Mouse (Mus musculus) kidney, embryonic 14.5 days (tissue): ENCODE data around the gene Snrnp70. TPM values are rescaled to one million over a fixed set of nuclear protein-coding genes. Genes with fewer than 3 reads are reported as not detected.

Source experiments
- ATAC-seq: fragments of 200-750 bp; cut with Nextera tagmentation; 2 replicates; pipeline ENCODE4 v1.8.0; 2017; ENCODE audit warnings: moderate number of reproducible peaks, mild to moderate bottlenecking, moderate TSS enrichment, moderate library complexity; ENCODE audit not compliant: low FRiP score, low TSS enrichment
- H3K27ac ChIP-seq: fragments of 300-500 bp; sonication (generic); 2 replicates; pipeline ENCODE4 v1.5.1; 2014; ENCODE audit warnings: low read depth, mild to moderate bottlenecking, low read length, moderate library complexity, mixed read lengths
- H3K27me3 ChIP-seq: fragments of 300-500 bp; sonication (generic); 2 replicates; pipeline ENCODE4 v1.6.1; 2014; ENCODE audit warnings: mild to moderate bottlenecking, low read length; ENCODE audit not compliant: control insufficient read depth, insufficient read depth
- H3K36me3 ChIP-seq: fragments of 300-500 bp; sonication (generic); 2 replicates; pipeline ENCODE4 v1.6.1; 2014; ENCODE audit warnings: low read length, mixed read lengths; ENCODE audit not compliant: control insufficient read depth, insufficient read depth
- H3K4me1 ChIP-seq: fragments of 300-500 bp; sonication (generic); 2 replicates; pipeline ENCODE4 v1.6.1; 2014; ENCODE audit warnings: low read length, mixed read lengths; ENCODE audit not compliant: control insufficient read depth, insufficient read depth
- H3K4me2 ChIP-seq: fragments of 300-500 bp; sonication (generic); replicated peaks from 2 replicates; pipeline ENCODE4 v1.6.1; 2014; ENCODE audit warnings: low read depth, mild to moderate bottlenecking, low read length
- H3K4me3 ChIP-seq: fragments of 300-500 bp; sonication (generic); 2 replicates; pipeline ENCODE4 v1.5.1; 2014; ENCODE audit warnings: mild to moderate bottlenecking, low read length
- H3K9ac ChIP-seq: fragments of 300-500 bp; sonication (generic); 2 replicates; pipeline ENCODE4 v1.6.1; 2014; ENCODE audit warnings: low read depth, mild to moderate bottlenecking, low read length, moderate library complexity
- H3K9me3 ChIP-seq: fragments of 300-500 bp; sonication (generic); 2 replicates; pipeline ENCODE4 v1.6.1; 2016; ENCODE audit warnings: low read length; ENCODE audit not compliant: control insufficient read depth
- WGBS: fragments of 180-500 bp; shearing (Covaris S2); extraction: QIAGEN DNeasy Blood & Tissue Kit; methylation state at CpG from one replicate; pipeline ENCODE4 v1.1.7; 2014; 5-methylcytosine and 5-hydroxymethylcytosine counted together
- polyA plus RNA-seq: library from polyadenylated mRNA; unstranded; fragments of >200 nt; fragmentation: Nextera tagmentation; extraction: Ambion mirVana; gene quantifications from 2 replicates; pipeline ENCODE4 v1.2.1, GENCODE M21; 2014

Gene Snrnp70
- polyA plus RNA-seq, 1 experiment from 2014 or later: 100 TPM

- H3K36me3 ChIP-seq: no peaks in the 10 kb centered on the region
- H3K9me3 ChIP-seq: no peaks in the 10 kb centered on the region
- ATAC-seq: no peak
- H3K9ac ChIP-seq: no peak overlapping the region
- H3K4me1 ChIP-seq: peaks cover 55% of the 10 kb centered on the region
- no peak overlapping the region for H3K27ac ChIP-seq
- WGBS: 17% methylated on average over 4 of the region's 4 CpGs
- H3K27me3 ChIP-seq: peaks cover 4% of the 10 kb centered on the region
- no peak overlapping the region for H3K4me3 ChIP-seq
- peak overlapping the region; percentile 93; the same call in 1 of the 2 replicates for H3K4me2 ChIP-seq
Observed at GRCm38 (mm10) chr7:45337469-45337868, 58.1 kb downstream of the Snrnp70 start.

GRCm38 (mm10) chr7:45336319-45336718 lies 59.2 kb downstream of the Snrnp70 start:
- H3K9me3 ChIP-seq: no peaks in the 10 kb centered on the region
- no peak overlapping the region for H3K4me2 ChIP-seq
- peaks cover 57% of the 10 kb centered on the region for H3K4me1 ChIP-seq

DNA sequence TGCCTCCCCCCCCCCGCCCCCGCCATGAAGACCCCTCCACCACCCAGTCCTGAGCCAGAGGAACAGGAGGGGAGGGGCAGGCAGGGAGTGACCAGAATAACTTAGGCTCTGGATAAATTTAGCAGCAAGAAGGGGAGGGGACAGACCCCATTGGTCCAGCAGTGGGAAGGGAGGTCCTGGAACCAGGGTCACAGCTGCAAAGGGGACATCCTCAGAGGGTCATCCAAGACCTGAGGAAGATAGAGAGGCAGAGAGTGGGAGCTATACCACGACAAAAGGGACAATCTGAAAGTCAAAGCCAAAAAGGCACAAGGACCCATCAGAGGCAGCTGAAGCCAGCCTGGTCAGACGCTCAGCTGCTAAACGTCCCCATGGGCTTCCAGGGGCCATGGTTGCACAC lies 60.5 kb downstream of the Snrnp70 start, which contains the start of gene Hrc:
Gene Hrc, plus strand, starts transcription at position 235 of the 400 bp plus-strand sequence.
- WGBS: 26% methylated on average over 5 of the region's 5 CpGs
- ATAC-seq: no peak
- Histone ChIP-seq H3K27ac (peak within 1 kb of the TSS; percentile 88; the same call in 1 of the 2 replicates), H3K36me3 (no peaks in the 10 kb centered on the region), H3K4me3 (peak within 1 kb of the TSS; percentile 71; the same call in 1 of the 2 replicates), H3K27me3 (peaks cover 4% of the 10 kb centered on the region; the same call in 1 of the 2 replicates), H3K4me1 (peaks cover 46% of the 10 kb centered on the region), H3K9ac (no peak within 1 kb of the TSS), H3K9me3 (no peaks in the 10 kb centered on the region), H3K4me2 (peak within 1 kb of the TSS; percentile 92)

More at GRCm38 (mm10) chr7:45336319-45336718, 59.2 kb downstream of the Snrnp70 start:
- no peaks in the 10 kb centered on the region for H3K36me3 ChIP-seq
- 93% methylated on average over 4 of the region's 4 CpGs for WGBS
- no peak overlapping the region for H3K27ac ChIP-seq
- peaks cover 4% of the 10 kb centered on the region; the same call in 1 of the 2 replicates for H3K27me3 ChIP-seq
- H3K9ac ChIP-seq: no peak overlapping the region
- no peak for ATAC-seq
- H3K4me3 ChIP-seq: no peak overlapping the region

DNA sequence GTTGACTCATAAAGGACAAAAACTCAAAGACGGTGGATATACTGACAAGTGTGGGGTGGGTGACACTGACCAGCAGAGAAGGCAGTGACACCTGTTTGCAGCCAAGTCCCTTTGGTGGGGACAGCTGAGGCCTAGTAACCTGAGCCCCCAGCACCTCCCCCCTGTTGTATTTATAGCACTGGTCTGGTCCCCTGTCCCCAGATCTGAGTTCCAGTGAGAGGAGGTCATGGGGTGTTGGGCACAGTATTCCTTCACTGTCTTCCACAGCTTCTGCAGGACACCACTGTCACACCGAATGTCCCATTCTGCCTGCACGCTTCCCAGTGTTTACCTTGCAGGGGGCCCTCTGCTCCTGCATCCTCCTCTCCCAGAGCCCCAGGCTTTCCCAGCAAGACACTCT lies 60.9 kb downstream of the Snrnp70 start:
- Histone ChIP-seq H3K27ac (no peak overlapping the region), H3K9me3 (no peaks in the 10 kb centered on the region), H3K36me3 (no peaks in the 10 kb centered on the region), H3K4me3 (no peak overlapping the region), H3K4me1 (peaks cover 44% of the 10 kb centered on the region), H3K4me2 (0 out of 2 replicates have a peak overlapping the region, but pooled peaks have one; percentile 8), H3K27me3 (peaks cover 4% of the 10 kb centered on the region; the same call in 1 of the 2 replicates), H3K9ac (no peak overlapping the region)
- WGBS: 5% methylated on average over 3 of the region's 3 CpGs
- ATAC-seq: peak; percentile 18; the same call in 1 of the 2 replicates

- peak within 1 kb of the TSS; percentile 88 for H3K27ac ChIP-seq
- under 1% methylated on average over 38 of the region's 38 CpGs for WGBS
- peak within 1 kb of the TSS; percentile 78 for H3K9ac ChIP-seq
- no peaks in the 10 kb centered on the region for H3K36me3 ChIP-seq
- H3K4me2 ChIP-seq: peak within 1 kb of the TSS; percentile 92
- H3K4me1 ChIP-seq: peaks cover 36% of the 10 kb centered on the region
- peaks cover 4% of the 10 kb centered on the region; the same call in 1 of the 2 replicates for H3K27me3 ChIP-seq
- H3K4me3 ChIP-seq: peak within 1 kb of the TSS; percentile 71
- no peaks in the 10 kb centered on the region for H3K9me3 ChIP-seq
- peak; percentile 53 for ATAC-seq
Observed at GRCm38 (mm10) chr7:45333431-45333982, 62.0 kb downstream of the Snrnp70 start, which contains the start of gene Trpm4. TSS of gene Trpm4 (minus strand) at chr7:45333780.

DNA sequence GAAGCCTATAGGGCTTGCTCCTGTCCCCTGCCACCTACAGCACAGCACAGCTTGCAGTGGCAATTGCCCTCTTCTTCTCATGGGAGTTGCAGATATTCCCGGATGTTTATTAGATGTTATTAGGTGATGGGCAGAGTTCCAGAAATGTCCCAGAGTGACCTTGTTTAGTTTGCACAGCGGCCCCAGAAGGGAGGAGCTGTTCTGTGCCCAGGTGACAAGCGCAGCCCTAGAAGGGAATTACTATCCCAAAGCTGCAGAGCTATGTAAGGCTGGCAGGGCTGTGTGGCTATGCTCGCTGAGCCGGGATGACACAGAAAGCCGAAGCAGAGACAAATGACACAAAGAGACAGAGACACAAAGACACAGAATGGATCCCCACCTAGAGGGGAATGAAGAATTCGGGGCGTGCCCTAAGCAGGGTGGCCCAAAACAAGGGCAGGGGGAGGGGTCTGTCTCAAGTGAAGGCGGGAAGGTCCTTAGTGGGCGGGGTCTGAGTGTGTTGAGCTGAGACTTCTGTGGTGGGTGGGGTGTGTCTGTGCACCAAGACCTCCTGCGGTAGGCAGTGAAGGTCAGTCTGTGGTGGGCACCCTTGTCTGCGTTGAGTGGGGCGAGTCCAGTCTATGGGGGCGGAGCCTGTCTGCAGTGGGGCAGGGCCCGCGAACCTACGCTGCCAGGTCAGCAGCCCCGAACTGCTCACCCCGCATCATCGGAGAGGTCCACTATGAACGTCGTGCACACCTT lies 62.7 kb downstream of the Snrnp70 start:
- peak; percentile 67 for ATAC-seq
- Histone ChIP-seq H3K27ac (peak overlapping the region; percentile 88), H3K27me3 (peaks cover 4% of the 10 kb centered on the region; the same call in 1 of the 2 replicates), H3K4me2 (peak overlapping the region; percentile 92), H3K36me3 (no peaks in the 10 kb centered on the region), H3K9ac (peak overlapping the region; percentile 78), H3K4me3 (peak overlapping the region; percentile 71), H3K9me3 (no peaks in the 10 kb centered on the region), H3K4me1 (peaks cover 31% of the 10 kb centered on the region)
- under 1% methylated on average over 22 of the region's 22 CpGs for WGBS

DNA sequence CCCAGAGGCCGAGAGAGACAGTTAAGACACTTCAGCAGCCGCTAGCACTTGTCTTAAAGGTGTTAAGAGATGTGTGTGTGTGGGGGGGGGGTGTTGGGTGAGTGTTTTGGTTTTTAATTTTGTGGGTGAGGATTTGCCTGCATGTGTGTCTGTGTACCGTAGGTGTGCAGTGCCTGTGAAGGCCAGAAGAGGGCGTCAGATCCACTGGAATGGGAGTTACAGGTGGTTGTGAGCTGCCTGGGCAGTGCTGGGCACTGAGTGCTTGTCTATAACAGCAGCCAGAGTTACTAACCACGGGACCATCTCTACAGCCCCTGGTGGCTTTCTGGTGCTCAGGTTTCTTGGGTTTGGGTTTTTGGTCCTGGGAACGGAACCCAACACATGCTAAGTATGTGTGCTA lies 64.0 kb downstream of the Snrnp70 start:
- no peak overlapping the region for H3K27ac ChIP-seq
- peaks cover 26% of the 10 kb centered on the region for H3K4me1 ChIP-seq
- H3K4me2 ChIP-seq: no peak overlapping the region
- 79% methylated on average over 6 of the region's 6 CpGs for WGBS
- H3K4me3 ChIP-seq: no peak overlapping the region
- H3K9me3 ChIP-seq: no peaks in the 10 kb centered on the region
- no peak overlapping the region for H3K9ac ChIP-seq
- ATAC-seq: no peak
- H3K36me3 ChIP-seq: no peaks in the 10 kb centered on the region
- H3K27me3 ChIP-seq: no peaks in the 10 kb centered on the region

DNA sequence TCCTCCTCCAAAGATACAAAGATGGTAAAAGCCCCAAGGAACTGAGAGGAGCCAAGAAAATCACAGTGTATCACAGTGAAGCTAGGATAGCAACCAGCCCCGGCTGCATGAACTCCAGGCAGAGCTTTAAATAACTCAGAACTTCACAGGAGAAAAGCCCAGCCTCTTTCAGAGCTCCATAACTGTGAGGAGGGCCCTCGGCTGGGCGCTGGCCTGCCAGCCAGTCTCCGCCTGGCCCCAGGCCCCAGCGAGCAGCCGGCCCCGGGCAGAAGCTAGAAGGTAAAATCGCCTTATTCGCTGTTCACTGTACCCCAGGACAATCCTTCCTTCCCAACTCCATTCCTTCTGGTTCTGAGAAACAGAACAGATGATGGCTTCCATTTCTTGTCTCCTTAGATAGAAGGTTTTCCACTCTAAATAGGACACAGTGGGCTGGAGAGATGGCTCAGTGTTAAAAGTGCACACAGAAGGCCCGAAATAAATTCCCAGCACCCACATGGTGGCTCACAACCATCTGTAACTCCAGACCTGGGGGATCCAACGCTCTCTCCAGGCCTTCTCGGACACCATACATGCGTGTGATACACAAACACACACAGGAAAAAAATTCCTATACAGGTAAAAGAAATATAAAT lies 66.6 kb downstream of the Snrnp70 start:
- no peaks in the 10 kb centered on the region for H3K36me3 ChIP-seq
- 75% methylated on average over 13 of the region's 13 CpGs for WGBS
- peaks cover 10% of the 10 kb centered on the region for H3K4me1 ChIP-seq
- no peak overlapping the region; the same call in 1 of the 2 replicates for H3K27ac ChIP-seq
- no peaks in the 10 kb centered on the region for H3K27me3 ChIP-seq
- H3K4me2 ChIP-seq: no peak overlapping the region
- ATAC-seq: no peak
- H3K4me3 ChIP-seq: no peak overlapping the region
- no peak overlapping the region for H3K9ac ChIP-seq
- no peaks in the 10 kb centered on the region for H3K9me3 ChIP-seq
